Mouse (Mus musculus): ENCODE data around the gene Alyref.

The Alyref gene

DNA sequence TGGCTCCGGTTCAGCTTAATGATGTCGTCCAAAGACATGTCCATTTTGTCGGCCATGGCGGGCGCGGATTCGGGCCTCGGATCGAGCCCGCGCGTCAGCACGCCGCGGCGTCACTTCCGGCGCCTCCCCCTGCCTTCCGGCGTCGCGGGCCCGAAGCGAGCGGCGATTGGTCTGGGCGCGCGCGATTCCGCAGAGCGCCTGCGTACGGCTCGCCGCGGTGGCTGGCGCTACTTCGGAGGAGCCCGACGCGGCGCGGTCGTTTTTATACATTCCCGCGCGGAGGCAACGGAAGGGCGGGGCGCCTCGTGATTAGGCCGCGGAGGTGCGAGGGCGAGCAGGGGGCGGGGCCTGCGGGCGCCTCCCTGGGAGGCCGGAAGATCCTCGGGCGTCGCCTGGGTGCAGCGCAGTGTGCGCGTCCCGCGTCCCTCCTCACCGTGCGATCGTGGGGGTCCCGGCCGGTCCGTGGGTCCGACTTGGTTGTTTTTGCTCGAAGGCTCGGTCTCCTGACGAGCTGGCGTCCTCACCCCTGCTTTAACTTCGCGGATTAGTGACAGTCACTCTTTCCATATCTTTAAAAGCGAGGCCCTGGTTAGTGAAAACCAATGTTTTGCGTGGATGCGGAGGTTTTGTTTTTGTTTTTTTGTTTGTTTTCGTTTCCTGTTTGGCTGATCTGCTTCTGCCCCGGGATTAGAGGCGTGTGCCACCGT is at the start of gene Alyref, which contains the start of gene Anapc11:
Gene Alyref, minus strand, starts transcription at position 83 of the 707 bp plus-strand sequence.
Gene Anapc11, plus strand, starts transcription at position 139 of the 707 bp plus-strand sequence.
- DNase-seq (ENCODE audit: extremely low read depth, low read depth) = peak; percentile 78

DNA sequence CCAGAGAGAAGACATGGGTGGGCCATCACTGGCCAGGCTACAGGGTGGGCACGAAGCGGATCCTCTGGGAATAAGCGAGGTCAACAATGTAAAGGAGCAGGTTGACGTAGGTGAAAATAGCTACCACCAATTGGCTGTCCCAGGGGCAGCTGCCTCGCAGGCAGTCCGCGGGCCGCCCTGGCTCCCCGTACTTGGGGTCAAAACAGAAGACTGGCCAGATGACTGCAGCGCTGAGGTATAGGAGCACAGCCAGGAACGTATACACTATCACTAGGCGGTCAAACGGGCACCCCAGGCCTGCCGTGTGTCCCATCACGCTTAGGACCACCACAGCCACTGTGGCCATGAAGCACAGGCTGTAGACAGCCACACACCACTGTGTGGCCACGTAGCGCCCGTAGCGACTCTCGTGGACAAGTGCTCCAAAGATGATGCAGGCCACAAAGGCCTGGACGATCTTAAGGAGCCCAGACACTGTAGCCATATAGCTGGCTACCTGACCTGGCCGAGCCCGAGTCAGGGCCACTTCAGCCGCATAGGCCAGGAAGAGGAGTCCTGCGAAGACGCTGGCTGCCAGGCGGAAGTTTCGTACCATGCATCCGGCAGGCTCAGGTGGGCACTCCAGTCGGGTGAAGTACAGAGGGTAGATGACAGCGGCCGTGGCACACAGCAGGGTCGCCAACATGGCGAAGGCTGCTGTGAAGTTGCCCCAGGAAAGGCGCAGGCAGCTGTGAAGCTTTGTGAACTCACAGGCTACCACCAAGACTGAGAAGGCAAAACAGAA is 49.1 kb upstream of the Alyref start:
- no peak for DNase-seq (ENCODE audit: extremely low read depth, low read depth)

DNA sequence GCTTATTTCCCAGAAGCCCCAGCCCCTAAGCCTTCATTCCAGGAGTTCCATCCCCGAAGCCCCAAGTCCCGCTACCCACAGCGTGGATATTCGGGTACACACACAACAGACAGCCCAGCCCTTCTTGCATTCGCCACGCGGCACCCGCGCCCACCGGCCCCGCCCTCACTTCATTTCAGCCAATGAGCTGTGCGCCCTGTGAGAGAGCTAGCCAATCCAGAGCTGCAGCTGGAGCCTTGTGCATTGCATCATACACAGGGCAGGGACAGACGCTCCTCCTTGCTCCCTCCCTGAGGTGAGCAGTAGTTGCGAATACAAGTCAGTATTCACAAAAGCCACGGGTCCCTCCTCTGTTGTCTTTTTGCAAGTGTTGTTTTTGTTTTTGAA is 45.4 kb upstream of the Alyref start, which contains the start of gene Pycr1:
Gene Pycr1, minus strand, starts transcription at position 169 of the 387 bp plus-strand sequence.
- peak; percentile 91 for DNase-seq (ENCODE audit: extremely low read depth, low read depth)

- DNase-seq (ENCODE audit: extremely low read depth, low read depth) = no peak
These were observed 44.9 kb upstream of the Alyref start for GRCm38 (mm10) chr11:120642939-120643600.

DNA sequence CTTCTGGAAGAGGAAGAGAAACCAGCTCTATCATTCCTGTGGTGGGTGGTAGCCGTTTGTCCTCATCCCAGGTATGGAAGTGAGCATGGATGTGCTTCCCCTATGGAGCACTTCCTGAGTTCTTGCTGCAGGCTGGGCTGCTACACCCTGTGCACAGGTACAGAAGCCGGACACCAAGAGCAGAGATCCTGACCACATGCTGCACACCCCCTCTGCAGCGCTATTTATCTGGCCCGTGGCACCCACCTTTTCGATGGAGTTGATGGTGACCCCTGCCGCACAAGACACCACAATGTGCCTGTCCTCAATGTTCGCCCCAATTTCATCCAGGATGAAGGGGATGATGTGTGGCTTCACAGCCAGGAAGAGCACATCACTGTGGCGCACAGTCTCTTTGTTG is 43.7 kb upstream of the Alyref start:
- no peak for DNase-seq (ENCODE audit: extremely low read depth, low read depth)

DNA sequence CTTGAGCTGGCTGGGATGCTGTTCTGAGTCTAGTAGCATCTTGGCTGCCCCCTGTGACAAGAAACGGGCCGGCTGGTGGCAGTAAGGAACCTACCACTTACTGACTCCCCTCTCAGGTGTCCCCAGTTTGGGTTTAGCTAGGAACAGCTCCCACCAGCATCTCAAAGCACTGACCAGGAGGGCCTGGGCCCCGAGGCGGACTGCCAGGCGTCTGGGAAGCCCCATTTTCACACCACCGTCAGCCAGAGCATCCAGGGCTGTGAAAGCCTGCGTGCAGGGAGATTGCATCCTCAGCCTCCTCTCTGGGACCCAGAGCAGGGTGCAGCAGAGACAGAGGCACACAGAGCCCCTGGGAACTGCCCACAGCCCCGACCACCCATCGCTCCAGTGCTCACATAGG is 43.1 kb upstream of the Alyref start:
- no peak for DNase-seq (ENCODE audit: extremely low read depth, low read depth)

DNA sequence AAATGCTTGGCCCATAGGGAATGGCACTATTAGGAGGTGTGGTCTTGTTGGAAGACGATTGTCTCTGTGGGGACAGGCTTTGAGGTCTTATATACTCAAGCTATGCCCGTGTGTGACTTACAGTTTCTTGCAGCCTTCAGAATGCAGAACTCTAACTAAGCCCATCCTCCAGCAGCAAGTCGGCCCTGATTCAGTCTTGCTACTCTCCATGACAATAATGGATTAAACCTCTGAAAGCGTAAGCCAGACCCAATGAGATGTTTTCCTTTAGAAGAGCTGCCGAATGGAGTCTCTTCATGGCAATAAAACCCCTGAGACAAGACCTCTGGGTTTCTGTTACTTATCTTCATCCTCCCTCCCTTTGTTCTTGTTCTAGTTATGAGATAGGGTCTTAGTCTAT is 36.6 kb upstream of the Alyref start:
- DNase-seq (ENCODE audit: extremely low read depth, low read depth) = no peak

GRCm38 (mm10) chr11:120633520-120634343 is 35.6 kb upstream of the Alyref start, which contains the start of gene Mafg:
Mafg (minus strand) TSS chr11:120633600.
- peak; percentile 83 for DNase-seq (ENCODE audit: extremely low read depth, low read depth)

GRCm38 (mm10) chr11:120632559-120633519 is 34.7 kb upstream of the Alyref start:
- DNase-seq (ENCODE audit: extremely low read depth, low read depth) = peak; percentile 66

DNA sequence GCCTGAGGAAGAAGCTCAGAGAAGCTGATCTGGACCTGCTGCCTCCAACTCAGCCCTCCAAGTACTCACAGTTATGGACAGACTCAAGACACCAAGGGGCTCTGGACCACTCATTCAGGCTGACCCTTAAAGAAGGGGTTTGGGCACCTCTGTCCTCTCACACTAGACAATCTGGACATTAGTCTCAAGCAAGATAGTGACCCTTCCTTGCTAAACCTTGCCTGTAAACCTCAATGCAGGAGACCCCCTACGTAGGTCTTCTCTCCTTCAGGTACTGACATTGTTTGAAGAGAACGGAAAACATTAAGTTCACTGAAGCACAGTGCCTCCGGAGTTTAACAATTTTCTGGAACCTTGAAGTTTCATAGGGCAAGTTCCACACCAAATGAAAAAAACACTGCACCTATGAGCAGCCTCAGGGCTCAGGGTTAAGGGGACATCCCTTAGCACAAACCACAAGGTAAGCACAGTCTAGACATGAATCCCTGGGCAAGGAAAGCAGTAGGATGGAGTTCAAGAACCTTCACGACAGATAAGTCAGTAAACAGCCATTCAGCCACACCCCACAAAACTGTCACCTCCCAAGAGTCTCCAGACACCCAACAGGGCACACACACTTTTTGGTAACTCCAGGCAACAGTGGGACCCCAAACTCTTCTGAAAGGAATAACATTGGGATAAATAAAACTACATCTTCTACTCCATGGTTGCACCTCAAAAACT is 33.7 kb upstream of the Alyref start:
- DNase-seq (ENCODE audit: extremely low read depth, low read depth) = no peak

DNA sequence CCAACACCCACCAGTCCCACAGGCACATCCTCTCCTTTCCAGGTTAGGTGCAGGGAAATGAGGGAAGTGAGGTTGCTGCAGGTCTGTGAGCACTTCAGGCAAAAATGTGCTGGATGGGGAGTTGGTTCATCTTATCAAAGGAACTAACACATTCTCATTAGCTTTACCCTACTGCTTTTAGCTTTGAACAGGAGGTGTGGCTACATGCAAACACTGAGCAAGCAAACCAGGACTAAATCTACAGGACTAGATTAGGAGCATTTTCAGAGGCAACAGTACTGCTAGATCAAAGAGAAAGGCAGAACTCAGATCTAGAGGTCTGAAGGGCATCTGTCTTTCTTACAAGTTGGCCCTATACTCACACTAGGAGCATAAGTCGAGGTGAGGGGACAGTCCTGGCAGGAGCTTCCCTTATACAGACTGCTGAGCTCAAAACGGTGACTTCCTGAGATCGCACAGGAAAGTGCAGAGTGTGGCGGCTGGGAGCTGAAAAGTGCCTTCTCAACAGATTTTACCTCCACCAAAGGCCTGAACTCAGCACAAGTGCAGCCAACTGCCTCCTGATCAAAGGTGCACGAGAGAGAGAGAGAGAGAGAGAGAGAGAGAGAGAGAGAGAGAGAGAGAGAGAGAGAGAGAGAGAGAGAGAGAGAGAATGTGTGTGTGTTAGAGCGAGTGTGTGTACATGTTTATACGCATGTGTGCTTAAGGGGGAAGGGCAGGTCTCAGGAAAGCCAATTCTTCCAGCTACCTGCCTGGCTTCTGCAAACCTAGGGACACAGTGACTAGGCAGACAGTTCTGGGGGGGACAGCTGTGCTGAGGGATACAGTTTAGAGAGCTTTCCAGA is 32.9 kb upstream of the Alyref start:
- no peak for DNase-seq (ENCODE audit: extremely low read depth, low read depth)

- no peak for DNase-seq (ENCODE audit: extremely low read depth, low read depth)
These were observed 32.3 kb upstream of the Alyref start for GRCm38 (mm10) chr11:120630401-120630871.

- DNase-seq (ENCODE audit: extremely low read depth, low read depth) = no peak
These were observed 31.7 kb upstream of the Alyref start for GRCm38 (mm10) chr11:120629911-120630310.

- no peak for DNase-seq (ENCODE audit: extremely low read depth, low read depth)
These were observed 31.2 kb upstream of the Alyref start for GRCm38 (mm10) chr11:120629341-120629730.

DNA sequence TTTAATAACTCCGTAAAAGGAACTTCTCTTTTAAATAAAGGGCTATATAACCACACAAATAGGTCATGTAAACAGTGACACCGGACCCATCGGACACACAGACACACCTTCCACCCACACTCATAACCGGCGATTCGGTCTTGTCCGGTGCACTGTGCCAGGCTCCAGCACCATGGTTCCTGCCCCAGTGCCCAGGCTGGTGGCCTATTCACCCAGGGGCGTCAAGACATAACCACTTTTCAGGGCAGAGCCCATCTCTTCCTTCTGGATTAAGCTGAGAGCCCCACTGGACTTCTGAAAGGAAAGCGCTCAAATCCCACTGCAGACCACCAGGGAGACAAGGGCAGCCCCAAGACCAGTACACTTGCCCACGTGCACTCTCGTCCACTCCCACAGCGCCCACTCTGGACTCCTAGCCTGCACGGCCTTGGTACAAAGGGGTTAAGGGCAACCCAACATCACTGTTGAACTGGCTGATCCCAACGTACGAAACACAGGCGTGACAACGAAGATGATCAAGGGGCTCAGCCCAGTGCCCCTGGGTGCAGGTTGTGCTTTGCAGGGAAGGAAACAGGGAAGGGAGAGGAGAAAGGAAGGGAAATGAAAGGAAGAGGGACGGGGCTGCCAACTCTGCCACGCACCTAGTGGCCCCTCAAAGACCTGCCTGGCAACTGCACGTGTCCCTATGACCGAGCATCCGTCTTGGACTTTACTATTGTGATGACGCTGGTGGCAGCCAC is 30.6 kb upstream of the Alyref start:
- no peak for DNase-seq (ENCODE audit: extremely low read depth, low read depth)

DNA sequence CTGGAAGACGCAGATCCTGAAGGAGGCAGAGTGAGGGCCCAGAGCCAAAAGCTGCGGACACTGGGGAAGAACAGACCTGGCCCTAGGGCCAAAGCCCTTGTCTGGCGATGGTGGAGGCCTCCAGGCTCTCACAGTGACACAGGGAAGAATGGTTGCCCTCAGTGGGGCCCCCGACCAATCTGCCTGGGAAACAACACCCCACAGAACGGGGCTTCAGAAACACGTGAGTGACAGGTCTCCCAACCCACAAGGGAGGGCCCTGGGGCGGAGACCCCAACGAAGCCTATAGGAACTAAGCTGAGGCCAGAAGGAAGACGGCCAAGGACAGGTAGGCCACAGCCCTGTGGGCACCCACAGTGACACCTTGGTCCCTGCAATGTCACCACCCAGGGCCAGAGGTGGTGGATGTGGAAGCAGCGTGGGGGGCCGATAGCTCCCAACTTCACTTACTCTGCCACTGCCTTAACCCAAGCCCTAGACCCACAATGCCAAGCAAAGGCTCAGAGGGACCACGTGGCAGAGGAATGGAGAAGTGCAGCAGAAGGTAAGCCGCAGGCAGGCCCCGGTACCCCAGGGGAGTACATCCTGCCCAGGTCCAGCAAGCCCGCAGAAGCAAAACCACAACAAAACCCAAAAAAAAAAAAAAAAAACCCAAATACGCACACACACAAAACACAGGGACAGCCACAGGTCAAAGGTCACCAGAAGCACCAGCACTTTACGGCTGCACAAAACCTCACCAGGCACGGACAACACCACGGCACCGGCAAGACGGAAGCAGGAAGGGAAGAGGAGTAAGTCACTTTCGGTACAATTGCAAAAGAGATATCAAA is 29.5 kb upstream of the Alyref start:
- DNase-seq (ENCODE audit: extremely low read depth, low read depth) = no peak
